Mouse (Mus musculus) hindbrain, embryonic 14.5 days (tissue): ENCODE measurements at regions not wholly inside any gene's neighbourhood (a gene's known extent, or its start where the extent isn't known, plus 50 kb on each side); places are given as distances from the start of the nearest gene placed in this dataset.

Experiments
- ATAC-seq: fragments of 200-750 bp; cut with Nextera tagmentation; 2 replicates; pipeline ENCODE4 v1.8.0; 2017; ENCODE audit warnings: moderate number of reproducible peaks, mild to moderate bottlenecking, moderate TSS enrichment, moderate library complexity; ENCODE audit not compliant: low FRiP score
- DNase-seq: peaks from one replicate; pipeline ENCODE4 v3.0.0-alpha.2; 2015; ENCODE audit warnings: low spot score
- H3K27ac ChIP-seq: fragments of 300-500 bp; sonication (generic); 2 replicates; pipeline ENCODE4 v1.5.1; 2014; ENCODE audit warnings: mild to moderate bottlenecking, moderate library complexity
- H3K27me3 ChIP-seq: fragments of 300-500 bp; sonication (generic); 2 replicates; pipeline ENCODE4 v1.6.1; 2014; ENCODE audit warnings: mild to moderate bottlenecking, low read length, mixed read lengths; ENCODE audit not compliant: control insufficient read depth, insufficient read depth
- H3K36me3 ChIP-seq: fragments of 300-500 bp; sonication (generic); replicated peaks from 2 replicates; pipeline ENCODE4 v1.6.1; 2014; ENCODE audit not compliant: control insufficient read depth, insufficient read depth
- H3K4me1 ChIP-seq: fragments of 300-500 bp; sonication (generic); replicated peaks from 2 replicates; pipeline ENCODE4 v1.6.1; 2014; ENCODE audit warnings: antibody characterized with exemption, low read length, mixed read lengths; ENCODE audit not compliant: control insufficient read depth, insufficient read depth
- H3K4me2 ChIP-seq: fragments of 300-500 bp; sonication (generic); replicated peaks from 2 replicates; pipeline ENCODE4 v1.6.1; 2014; ENCODE audit warnings: mild to moderate bottlenecking, moderate library complexity
- H3K4me3 ChIP-seq: fragments of 300-500 bp; sonication (generic); replicated peaks from 2 replicates; pipeline ENCODE4 v1.5.1; 2014; ENCODE audit warnings: mild to moderate bottlenecking, low read length
- H3K9ac ChIP-seq: fragments of 300-500 bp; sonication (generic); 2 replicates; pipeline ENCODE4 v1.6.1; 2014
- H3K9me3 ChIP-seq: fragments of 300-500 bp; sonication (generic); 2 replicates; pipeline ENCODE4 v1.6.1; 2016; ENCODE audit warnings: low read length; ENCODE audit not compliant: control insufficient read depth
- WGBS: fragments of 180-500 bp; shearing (Covaris S2); extraction: QIAGEN DNeasy Blood & Tissue Kit; methylation state at CpG from one replicate; pipeline ENCODE4 v1.1.7; 2014; 5-methylcytosine and 5-hydroxymethylcytosine counted together

- no peak for ATAC-seq
- no peak for DNase-seq
- WGBS: 94% methylated on average over 8 of the region's 8 CpGs
These were observed 246.4 kb downstream of the Sox9 start for GRCm38 (mm10) chr11:113028235-113028919.

GRCm38 (mm10) chr11:113031405-113031804, 249.4 kb downstream of the Sox9 start:
- 43% methylated on average over 8 of the region's 8 CpGs for WGBS
- H3K36me3 ChIP-seq: no peaks in the 10 kb centered on the region
- H3K9me3 ChIP-seq: no peaks in the 10 kb centered on the region
- no peaks in the 10 kb centered on the region for H3K27me3 ChIP-seq
- ATAC-seq: no peak
- no peak overlapping the region for H3K4me2 ChIP-seq
- no peak overlapping the region for H3K9ac ChIP-seq
- no peak overlapping the region for H3K27ac ChIP-seq
- DNase-seq: no peak
- no peak overlapping the region for H3K4me3 ChIP-seq
- H3K4me1 ChIP-seq: no peaks in the 10 kb centered on the region

More at GRCm38 (mm10) chr11:113028235-113028919, 246.4 kb downstream of the Sox9 start:
- no peaks in the 10 kb centered on the region for H3K4me1 ChIP-seq
- H3K36me3 ChIP-seq: no peaks in the 10 kb centered on the region
- H3K27me3 ChIP-seq: no peaks in the 10 kb centered on the region
- H3K27ac ChIP-seq: no peak overlapping the region
- H3K4me2 ChIP-seq: no peak overlapping the region
- no peaks in the 10 kb centered on the region for H3K9me3 ChIP-seq
- H3K4me3 ChIP-seq: no peak overlapping the region
- H3K9ac ChIP-seq: no peak overlapping the region

GRCm38 (mm10) chr11:113032487-113033228, 250.6 kb downstream of the Sox9 start:
- 79% methylated on average over 8 of the region's 8 CpGs for WGBS

GRCm38 (mm10) chr11:113034911-113035310, 252.9 kb downstream of the Sox9 start:
- ATAC-seq (no peak), DNase-seq (no peak)
- Histone ChIP-seq H3K9ac (no peak overlapping the region), H3K9me3 (no peaks in the 10 kb centered on the region), H3K4me1 (no peaks in the 10 kb centered on the region), H3K4me2 (no peak overlapping the region), H3K4me3 (no peak overlapping the region), H3K36me3 (no peaks in the 10 kb centered on the region), H3K27ac (no peak overlapping the region), H3K27me3 (no peaks in the 10 kb centered on the region)
- 96% methylated on average over 13 of the region's 13 CpGs for WGBS

More at GRCm38 (mm10) chr11:113032487-113033228, 250.6 kb downstream of the Sox9 start:
- Histone ChIP-seq H3K9ac (no peak overlapping the region), H3K27ac (no peak overlapping the region), H3K4me2 (no peak overlapping the region), H3K27me3 (no peaks in the 10 kb centered on the region), H3K9me3 (no peaks in the 10 kb centered on the region), H3K36me3 (no peaks in the 10 kb centered on the region), H3K4me3 (no peak overlapping the region), H3K4me1 (no peaks in the 10 kb centered on the region)
- ATAC-seq (no peak), DNase-seq (no peak)

- Histone ChIP-seq H3K9ac (no peak overlapping the region), H3K27me3 (no peaks in the 10 kb centered on the region), H3K27ac (no peak overlapping the region), H3K4me1 (no peaks in the 10 kb centered on the region), H3K9me3 (no peaks in the 10 kb centered on the region), H3K4me2 (no peak overlapping the region), H3K4me3 (no peak overlapping the region), H3K36me3 (no peaks in the 10 kb centered on the region)
- 81% methylated on average over 4 of the region's 4 CpGs for WGBS
- DNase-seq (no peak), ATAC-seq (no peak)
These were observed 255.7 kb downstream of the Sox9 start for GRCm38 (mm10) chr11:113037736-113038135.

- H3K9ac ChIP-seq: no peak overlapping the region
- no peak overlapping the region for H3K4me2 ChIP-seq
- no peak for ATAC-seq
- H3K36me3 ChIP-seq: no peaks in the 10 kb centered on the region
- H3K4me1 ChIP-seq: peaks cover 23% of the 10 kb centered on the region
- no peak overlapping the region for H3K4me3 ChIP-seq
- WGBS: 62% methylated on average over 5 of the region's 5 CpGs
- no peaks in the 10 kb centered on the region for H3K27me3 ChIP-seq
- H3K27ac ChIP-seq: no peak overlapping the region
- H3K9me3 ChIP-seq: no peaks in the 10 kb centered on the region
- DNase-seq: no peak
These were observed 260.7 kb downstream of the Sox9 start for GRCm38 (mm10) chr11:113042710-113043109.

GRCm38 (mm10) chr11:113046200-113047051, 264.4 kb downstream of the Sox9 start:
- 18% methylated on average over 20 of the region's 20 CpGs for WGBS
- Histone ChIP-seq H3K9ac (no peak overlapping the region), H3K4me2 (peak overlapping the region; percentile 21), H3K4me3 (no peak overlapping the region), H3K27ac (peak overlapping the region; percentile 77), H3K4me1 (peaks cover 23% of the 10 kb centered on the region), H3K27me3 (no peaks in the 10 kb centered on the region), H3K9me3 (no peaks in the 10 kb centered on the region), H3K36me3 (no peaks in the 10 kb centered on the region)
- ATAC-seq: peak; percentile 79
- peak; percentile 86 for DNase-seq

GRCm38 (mm10) chr11:113048158-113048557, 266.1 kb downstream of the Sox9 start:
- Histone ChIP-seq H3K9ac (no peak overlapping the region), H3K4me2 (no peak overlapping the region), H3K4me1 (peaks cover 23% of the 10 kb centered on the region), H3K4me3 (no peak overlapping the region), H3K36me3 (no peaks in the 10 kb centered on the region), H3K27ac (no peak overlapping the region), H3K27me3 (no peaks in the 10 kb centered on the region), H3K9me3 (no peaks in the 10 kb centered on the region)
- ATAC-seq (no peak), DNase-seq (no peak)
- WGBS: 76% methylated on average over 7 of the region's 7 CpGs

GRCm38 (mm10) chr11:113049593-113049992, 267.6 kb downstream of the Sox9 start:
- 62% methylated on average over 8 of the region's 8 CpGs for WGBS
- Histone ChIP-seq H3K27ac (no peak overlapping the region), H3K9ac (no peak overlapping the region), H3K4me3 (no peak overlapping the region), H3K36me3 (no peaks in the 10 kb centered on the region), H3K4me1 (peaks cover 20% of the 10 kb centered on the region), H3K27me3 (no peaks in the 10 kb centered on the region), H3K9me3 (no peaks in the 10 kb centered on the region), H3K4me2 (no peak overlapping the region)
- no peak for ATAC-seq
- DNase-seq: no peak
